Mouse (Mus musculus) urinary bladder, adult 18-20 months (tissue): Measurements from ENCODE around the gene Prss33.
"Not testable (repeated sequence)": the region's sequence is repeated elsewhere in the genome, so short reads cannot be mapped to it uniquely, and the experiment has no call there.

Source experiments
- DNase-seq, 2 experiments: peaks; one replicate each; pipeline ENCODE4 v3.0.0; 2022; ENCODE audit warnings: low spot score in 2 of 2, mixed read lengths in 2 of 2

Gene Prss33

DNA sequence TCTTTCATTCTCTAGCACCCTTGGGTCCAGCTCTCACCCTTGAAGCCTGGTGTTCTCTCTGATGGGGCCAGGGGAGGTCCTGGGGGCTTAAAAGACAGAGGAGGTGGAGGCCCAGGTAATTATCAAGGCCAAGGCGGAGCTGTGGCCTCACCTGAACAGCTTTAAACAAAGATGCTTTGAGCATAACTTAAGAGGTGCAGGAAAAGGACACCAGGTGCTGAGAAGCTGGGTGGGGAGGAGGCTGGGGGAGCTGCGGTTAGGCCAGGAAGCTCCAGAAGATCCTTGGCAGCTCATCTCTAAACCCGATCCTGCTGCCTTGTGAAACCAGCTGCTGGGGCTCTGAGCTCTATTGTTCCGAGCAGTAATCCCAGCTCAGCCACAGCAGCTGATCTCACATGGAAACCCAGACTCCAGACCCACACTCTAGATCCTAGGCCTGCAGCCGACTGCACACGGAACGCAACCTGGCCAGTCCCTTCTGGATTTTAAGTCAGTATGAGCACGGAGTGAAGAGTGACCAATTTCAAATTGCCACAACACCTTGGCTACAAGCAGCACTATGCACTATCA, at the start of gene Prss33:
Gene Prss33, minus strand, starts transcription at position 51 of the 570 bp plus-strand sequence.
- DNase-seq = no peak

DNA sequence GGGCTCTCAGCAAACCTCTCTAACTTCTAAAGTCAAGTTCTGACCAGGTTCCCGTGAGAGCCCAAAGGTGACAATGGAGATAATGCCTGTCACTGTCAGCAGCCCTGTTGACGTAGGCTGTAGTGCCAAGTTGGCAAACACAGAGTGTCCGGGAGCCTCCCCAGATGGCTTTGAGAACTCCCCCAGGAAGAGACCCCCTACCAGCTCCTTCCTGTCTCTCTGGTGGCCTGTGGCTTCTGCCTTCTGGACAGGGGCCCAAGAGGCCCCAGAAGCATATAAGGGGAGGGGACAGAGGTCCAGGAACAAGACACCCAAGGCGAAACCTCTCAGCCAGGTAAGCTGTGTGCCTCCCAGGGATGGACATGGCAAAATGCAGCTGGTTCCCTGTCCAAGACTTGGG, 44.7 kb upstream of the Prss33 start, which contains the start of the genes Dcpp1 and Dcpp2:
Gene Dcpp1, plus strand, starts transcription at position 301 of the 400 bp plus-strand sequence.
Gene Dcpp2, plus strand, starts transcription at position 305 of the 400 bp plus-strand sequence.
- DNase-seq = not testable (repeated sequence)

- no peak for DNase-seq
Measured at GRCm38 (mm10) chr17:23877166-23877565, 41.3 kb upstream of the Prss33 start.

DNA sequence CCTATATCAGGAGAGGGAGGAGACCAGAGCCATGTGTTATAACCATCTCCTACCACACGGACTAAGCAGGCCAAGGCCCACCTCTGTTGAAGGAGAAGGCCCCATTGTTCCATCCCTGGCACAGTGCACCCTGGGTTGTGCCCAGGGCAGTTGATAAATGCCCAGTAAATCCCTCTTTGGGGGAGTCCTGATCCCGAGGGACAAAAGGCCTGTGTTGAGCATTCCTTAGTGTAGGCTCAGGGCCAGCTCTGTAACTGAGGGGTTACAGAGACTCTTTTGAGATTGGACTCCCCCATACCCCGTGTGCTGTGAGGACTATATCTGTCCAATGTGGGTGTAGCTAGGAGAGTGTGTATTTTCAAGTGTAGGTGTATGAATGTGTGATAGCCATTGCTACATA, 40.9 kb upstream of the Prss33 start:
- DNase-seq = no peak

DNA sequence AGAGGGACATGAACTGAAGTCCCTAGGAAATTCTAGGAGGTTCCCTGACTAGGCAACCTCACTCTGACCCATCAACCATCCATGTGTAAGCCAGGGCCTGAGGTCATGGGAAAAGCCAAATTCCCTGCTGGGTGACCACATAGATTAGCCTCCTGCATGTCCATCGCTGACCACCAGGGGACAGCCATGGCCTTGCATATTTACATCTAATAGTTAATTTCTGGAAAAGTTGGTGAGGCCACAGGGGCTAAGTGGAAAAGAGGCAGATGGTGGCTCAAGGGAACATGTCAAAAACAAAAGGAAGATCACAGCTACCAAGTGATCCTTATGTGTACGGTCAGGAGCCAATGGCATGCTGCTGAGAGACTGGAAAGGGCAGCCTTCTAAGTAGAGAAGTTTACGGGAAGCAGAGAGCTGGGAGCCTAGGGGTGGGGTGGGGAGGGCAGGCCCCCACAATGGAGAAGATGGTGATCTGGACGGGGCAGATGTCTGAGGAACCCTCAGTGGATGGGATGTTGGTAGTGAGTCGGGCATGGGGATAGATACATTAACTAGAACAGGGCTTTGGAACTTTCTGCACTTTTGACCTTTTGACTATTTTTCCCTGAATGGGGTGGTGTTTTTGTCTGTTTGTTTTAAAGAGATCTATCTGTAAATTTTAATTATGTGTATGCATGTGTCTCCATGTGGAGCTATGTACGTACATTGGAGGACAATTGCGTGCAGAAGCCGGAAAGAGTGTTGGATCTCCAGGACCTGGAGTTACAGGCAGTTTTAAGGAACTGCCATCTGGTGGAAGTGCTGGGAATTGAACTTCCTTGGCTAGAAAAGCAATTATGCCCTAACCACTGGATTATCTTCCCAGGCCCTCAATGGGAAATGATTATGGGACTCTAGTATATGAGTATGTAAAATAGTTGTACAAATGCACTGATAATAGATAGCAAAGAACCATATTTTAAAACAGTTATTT, 38.3 kb upstream of the Prss33 start:
- peak in 1 of 2 experiments; percentile 58 for DNase-seq

GRCm38 (mm10) chr17:23868513-23868912, 32.7 kb upstream of the Prss33 start:
- no peak for DNase-seq

- DNase-seq = no peak
Measured at GRCm38 (mm10) chr17:23867756-23868155, 31.9 kb upstream of the Prss33 start, which contains the start of gene Prss21. TSS of gene Prss21 (plus strand) at chr17:23868056.

- no peak for DNase-seq
Measured at GRCm38 (mm10) chr17:23862926-23863325, 27.1 kb upstream of the Prss33 start.

DNA sequence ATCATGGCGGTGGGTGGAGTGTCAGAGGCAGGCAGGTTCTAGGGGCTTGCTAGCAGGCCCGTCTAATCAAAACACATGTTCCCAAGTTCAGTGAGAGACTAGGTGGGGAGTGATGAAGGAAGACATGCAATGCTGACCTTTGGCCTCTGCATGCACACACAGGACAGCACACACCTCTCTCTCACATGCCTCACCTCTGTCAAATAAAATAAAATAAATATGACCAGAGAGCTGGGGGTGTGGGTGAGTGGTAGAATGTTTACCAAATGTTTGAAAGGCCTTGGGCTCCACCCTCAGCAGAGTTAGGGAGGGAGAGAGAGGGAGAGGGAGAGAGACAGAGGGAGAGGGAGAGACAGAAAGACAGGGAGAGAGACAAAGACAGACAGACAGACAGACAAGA, 22.1 kb upstream of the Prss33 start:
- peak in 1 of 2 experiments; percentile 30 for DNase-seq

- no peak for DNase-seq
Measured at GRCm38 (mm10) chr17:23857193-23857592, 21.3 kb upstream of the Prss33 start.

GRCm38 (mm10) chr17:23854229-23854765, 18.4 kb upstream of the Prss33 start:
- DNase-seq = no peak

DNA sequence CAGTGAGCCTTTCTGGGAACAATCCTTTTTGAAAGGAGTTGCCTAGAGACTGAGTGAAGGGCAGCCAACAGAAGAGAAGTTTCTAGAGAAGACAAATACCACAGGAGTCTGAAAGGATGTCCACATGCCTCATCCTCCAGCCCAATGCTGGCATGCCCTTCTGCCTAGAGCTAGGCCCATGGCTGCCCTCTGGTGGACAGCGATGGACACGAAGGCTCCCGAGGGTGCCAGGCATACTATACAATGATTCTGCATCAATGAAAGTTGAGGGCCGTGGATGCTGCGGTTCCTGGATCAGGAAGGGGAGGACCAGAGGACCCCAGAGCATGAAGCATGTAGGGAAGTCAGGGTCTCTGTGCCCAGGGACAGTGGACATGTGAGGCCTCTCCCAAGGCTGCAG, 17.4 kb upstream of the Prss33 start:
- no peak for DNase-seq

DNA sequence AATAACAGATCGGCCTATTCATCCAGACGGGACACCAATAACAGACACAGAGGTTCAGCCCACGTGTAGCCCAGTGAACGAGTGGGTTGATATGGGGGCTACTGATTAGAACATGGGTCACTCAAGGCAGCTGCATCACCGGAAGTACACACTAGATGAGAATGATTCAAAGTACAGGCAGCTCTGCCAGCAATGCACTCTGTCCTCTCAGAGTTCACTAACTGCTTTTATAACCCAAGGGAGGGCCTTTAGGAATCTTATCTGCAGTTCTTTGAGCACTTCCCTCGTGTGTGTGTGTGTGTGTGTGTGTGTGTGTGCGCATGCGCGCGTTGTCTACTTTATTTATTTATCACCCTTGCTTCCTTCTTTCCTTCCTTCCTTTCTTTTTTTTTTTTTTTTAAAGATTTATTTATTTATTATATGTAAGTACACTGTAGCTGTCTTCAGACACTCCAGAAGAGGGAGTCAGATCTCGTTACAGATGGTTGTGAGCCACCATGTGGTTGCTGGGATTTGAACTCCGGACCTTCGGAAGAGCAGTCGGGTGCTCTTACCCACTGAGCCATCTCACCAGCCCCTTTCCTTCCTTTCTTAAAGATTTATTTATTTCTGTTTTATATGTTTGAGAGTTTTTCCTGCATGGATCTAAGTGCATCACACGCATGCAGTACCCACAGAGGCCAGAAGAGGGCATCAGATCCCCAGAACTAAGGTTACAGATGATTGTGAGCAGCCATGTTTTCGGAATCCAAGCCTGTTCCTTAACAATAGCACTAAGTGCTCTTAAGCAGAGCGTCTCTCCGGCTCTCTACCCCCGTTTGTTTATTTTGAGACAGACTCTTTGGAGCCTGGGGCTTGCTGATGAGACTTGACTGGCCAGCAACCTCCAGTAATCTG, 15.2 kb upstream of the Prss33 start:
- DNase-seq = peak in 1 of 2 experiments; percentile 52

GRCm38 (mm10) chr17:23850028-23850427, 14.2 kb upstream of the Prss33 start:
- DNase-seq = no peak

DNA sequence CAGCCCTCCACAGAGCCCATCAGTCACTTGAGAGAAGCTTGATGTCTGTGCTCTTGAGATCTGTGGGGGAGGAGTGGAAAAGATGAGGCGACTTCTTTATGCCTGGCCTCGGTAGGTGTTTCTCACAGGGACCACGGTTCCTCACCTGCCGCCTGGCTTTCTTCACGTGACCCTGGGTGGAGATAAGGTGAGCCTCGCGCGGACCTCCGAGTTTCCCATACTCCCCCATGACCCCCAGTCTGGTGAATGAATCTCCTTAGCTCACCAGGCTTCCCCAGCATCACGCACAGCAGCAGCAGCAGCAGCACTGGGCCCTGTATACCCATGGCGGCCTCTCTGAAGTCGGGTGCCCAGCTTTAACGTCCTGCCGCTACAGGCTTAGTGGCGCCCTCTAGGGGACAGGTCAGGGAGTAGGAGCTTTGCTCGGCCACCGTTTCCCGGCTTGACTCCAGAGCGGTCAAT, 8.0 kb upstream of the Prss33 start, which contains the start of the genes Prss32 and Prss41:
Gene Prss32, plus strand, starts transcription at position 44 of the 462 bp plus-strand sequence.
Gene Prss41, minus strand, starts transcription at position 361 of the 462 bp plus-strand sequence.
- no peak for DNase-seq

- no peak for DNase-seq
Measured at GRCm38 (mm10) chr17:23843141-23843811, 7.4 kb upstream of the Prss33 start.

- DNase-seq = no peak
Measured at GRCm38 (mm10) chr17:23841145-23841544, 5.3 kb upstream of the Prss33 start.

- no peak for DNase-seq
Measured at GRCm38 (mm10) chr17:23831201-23831600, 4.7 kb downstream of the Prss33 start.

DNA sequence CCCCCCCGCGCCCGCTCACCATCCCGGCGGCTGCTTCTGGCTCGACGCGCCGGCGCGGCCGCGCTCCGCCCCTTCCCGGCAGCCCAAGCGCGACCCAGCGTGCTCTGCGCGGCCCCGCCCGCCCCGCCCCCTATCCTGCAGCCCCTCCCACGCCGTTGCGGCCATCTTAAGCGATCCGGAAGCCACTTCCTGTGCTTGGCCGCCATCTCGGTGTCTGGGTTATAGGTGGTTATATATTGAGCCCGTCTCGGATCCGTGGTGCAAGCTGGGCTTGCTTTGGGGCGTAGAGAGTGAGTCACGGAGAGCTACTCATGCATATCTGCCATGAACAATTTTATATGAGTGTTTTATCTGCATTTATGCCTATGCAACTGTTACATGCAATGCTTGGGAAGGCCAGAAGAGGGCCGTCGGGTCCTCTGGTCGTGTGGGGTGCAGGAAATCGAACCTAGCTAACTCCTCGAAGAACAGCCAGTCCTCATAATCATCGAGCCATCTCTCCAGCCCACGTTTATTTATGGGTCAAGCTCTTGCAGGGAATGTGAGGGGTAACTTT, 6.7 kb downstream of the Prss33 start, which contains the start of gene Elob:
Gene Elob, minus strand, starts transcription at position 73 of the 556 bp plus-strand sequence.
- DNase-seq = peak; percentile 68 to 73
